Mouse (Mus musculus) C2C12 (cell line): ENCODE measurements around the gene Zscan5b. TPM values are rescaled to one million over a fixed set of nuclear protein-coding genes. Genes with fewer than 3 reads are reported as not detected.
A peak's percentile ranks its signal among the peaks of the same experiment; 100 is the strongest.

Source experiments
- H3K27me3 ChIP-seq: one replicate; pipeline ENCODE4 v1.6.1; 2011; ENCODE audit not compliant: control insufficient read depth, insufficient read depth, insufficient read length
- H3K36me3 ChIP-seq: one replicate; pipeline ENCODE4 v1.6.1; 2011; ENCODE audit not compliant: control insufficient read depth, insufficient read depth
- H3K4me3 ChIP-seq: one replicate; pipeline ENCODE4 v1.5.1; 2011; ENCODE audit warnings: mild to moderate bottlenecking, control low read depth; ENCODE audit not compliant: poor library complexity, insufficient read depth, severe bottlenecking
- H3K79me2 ChIP-seq: one replicate; pipeline ENCODE4 v1.6.1; 2011; ENCODE audit not compliant: control insufficient read depth, insufficient read depth
- H3K79me3 ChIP-seq: one replicate; pipeline ENCODE4 v1.6.1; 2011; ENCODE audit warnings: low read depth, control low read depth
- H3ac ChIP-seq: one replicate; pipeline ENCODE3; 2011; ENCODE audit warnings: low read depth; ENCODE audit not compliant: control insufficient read depth, insufficient read length
- CEBPB ChIP-seq: IDR thresholded peaks from one replicate; pipeline ENCODE4 v1.6.1; 2011; ENCODE audit warnings: low read depth, mild to moderate bottlenecking, control low read depth, moderate library complexity
- CTCF ChIP-seq: IDR thresholded peaks from one replicate; pipeline ENCODE4 v1.5.1; 2011; ENCODE audit not compliant: control insufficient read depth, insufficient read depth, insufficient read length
- FOSL1 ChIP-seq: IDR thresholded peaks from one replicate; pipeline ENCODE4 v1.8.0; 2011; ENCODE audit warnings: mild to moderate bottlenecking, low read length; ENCODE audit not compliant: poor library complexity, insufficient read depth, severe bottlenecking
- MAX ChIP-seq: IDR thresholded peaks from one replicate; pipeline ENCODE4 v1.6.1; 2011; ENCODE audit warnings: mild to moderate bottlenecking, control low read depth
- MYOD1 ChIP-seq: IDR thresholded peaks from one replicate; pipeline ENCODE4 v1.6.1; 2011; ENCODE audit warnings: low read depth; ENCODE audit not compliant: control insufficient read depth, insufficient read length
- MYOG ChIP-seq: IDR thresholded peaks from one replicate; pipeline ENCODE4 v1.6.1; 2011; ENCODE audit not compliant: control insufficient read depth, insufficient read length; ENCODE audit errors: extremely low read depth
- USF1 ChIP-seq: IDR thresholded peaks from one replicate; pipeline ENCODE4 v1.6.1; 2011; ENCODE audit warnings: low read depth, mild to moderate bottlenecking, control low read depth, moderate library complexity
- polyA plus RNA-seq: library from polyadenylated mRNA; unstranded; fragments of >200 nt; fragmentation: generic; extraction: Trizol; gene quantifications from one replicate; pipeline ENCODE4 v1.2.1, GENCODE M21; 2012; ENCODE audit warnings: missing spikeins

Zscan5b gene
- polyA plus RNA-seq, 1 experiment = not detected

DNA sequence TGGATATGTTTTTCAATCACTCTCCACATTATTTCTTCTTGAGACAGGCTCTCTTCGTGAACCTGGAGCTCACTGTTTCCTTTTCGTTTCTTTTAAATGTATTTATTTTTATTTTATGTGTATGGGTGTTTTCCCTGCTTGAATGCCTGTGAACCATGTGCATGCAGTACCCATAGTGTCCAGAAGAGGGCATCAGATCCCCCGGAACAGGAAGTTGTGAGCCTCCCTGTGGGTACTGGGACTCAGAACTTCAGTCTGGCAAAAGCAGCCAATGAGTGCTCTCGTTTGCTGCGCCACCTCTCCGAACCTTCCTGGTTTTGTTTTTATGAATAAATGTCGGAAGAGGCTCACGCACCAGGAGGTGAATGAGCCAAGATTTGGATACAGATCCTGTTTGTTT is 43.6 kb downstream of the Zscan5b start:
- Histone ChIP-seq H3K4me3 (no peak overlapping the region), H3K36me3 (no peaks in the 10 kb centered on the region)
- no peak for TF ChIP-seq FOSL1

DNA sequence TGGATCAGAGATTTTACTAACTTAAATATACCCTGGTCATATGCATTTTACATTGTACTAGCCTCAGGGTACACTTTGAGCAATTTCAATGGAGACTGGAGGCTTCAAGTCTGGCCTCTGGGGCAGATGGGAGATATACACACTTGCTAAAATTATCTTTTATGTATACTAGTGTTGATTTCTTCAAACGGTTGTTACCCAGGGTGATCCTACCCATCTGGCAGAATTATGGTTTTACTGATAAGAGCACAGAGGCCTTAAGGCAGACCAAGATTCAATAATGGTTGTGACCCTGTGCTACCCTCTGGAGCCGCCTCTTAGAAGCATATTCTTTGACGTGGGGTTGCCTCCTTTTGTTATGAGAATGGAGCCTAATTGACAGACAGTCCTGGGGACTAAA is 55.8 kb downstream of the Zscan5b start:
- no peaks in the 10 kb centered on the region for H3K79me3 ChIP-seq
- no peak overlapping the region for H3K4me3 ChIP-seq
- H3K36me3 ChIP-seq = no peaks in the 10 kb centered on the region
- H3K79me2 ChIP-seq = no peaks in the 10 kb centered on the region
- H3K27me3 ChIP-seq = peaks cover 18% of the 10 kb centered on the region
- TF ChIP-seq MAX = no peak
- no peak for TF ChIP-seq CTCF
- no peak for TF ChIP-seq CEBPB
- no peak for TF ChIP-seq USF1
- no peak for TF ChIP-seq MYOG
- TF ChIP-seq FOSL1 = no peak
- TF ChIP-seq MYOD1 = no peak
- H3ac ChIP-seq = no peak overlapping the region

More for the DNA sequence above, 43.6 kb downstream of the Zscan5b start:
- no peaks in the 10 kb centered on the region for H3K27me3 ChIP-seq
- H3K79me3 ChIP-seq = no peaks in the 10 kb centered on the region
- H3K79me2 ChIP-seq = no peaks in the 10 kb centered on the region
- H3ac ChIP-seq = no peak overlapping the region

DNA sequence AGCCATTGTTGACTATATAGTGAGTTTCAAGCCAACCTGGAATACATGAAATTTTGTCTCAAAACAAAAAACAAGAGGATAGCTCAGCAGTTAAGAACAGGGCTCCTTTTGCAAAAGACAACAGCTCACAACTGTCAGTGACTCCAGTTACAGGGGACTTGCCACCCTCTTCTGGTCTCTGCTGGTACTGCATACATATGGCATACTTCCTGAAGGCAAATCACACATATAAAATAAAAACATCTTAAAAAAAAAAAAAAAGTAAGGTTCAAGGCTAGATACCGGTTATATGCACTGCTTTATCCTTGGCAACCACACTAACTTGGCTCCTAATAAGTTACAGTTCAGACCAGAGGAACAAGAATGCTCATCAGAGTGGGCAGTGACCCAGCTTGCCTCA is 60.7 kb downstream of the Zscan5b start:
- H3K79me2 ChIP-seq = no peaks in the 10 kb centered on the region
- H3K27me3 ChIP-seq = peaks cover 8% of the 10 kb centered on the region
- H3K36me3 ChIP-seq = no peaks in the 10 kb centered on the region
- no peak overlapping the region for H3ac ChIP-seq
- TF ChIP-seq MYOG = no peak
- no peak for TF ChIP-seq CEBPB
- TF ChIP-seq USF1 = no peak
- TF ChIP-seq CTCF = no peak
- no peak for TF ChIP-seq MYOD1
- no peak for TF ChIP-seq MAX
- no peak for TF ChIP-seq FOSL1
- H3K79me3 ChIP-seq = no peaks in the 10 kb centered on the region
- H3K4me3 ChIP-seq = peak overlapping the region; percentile 32

DNA sequence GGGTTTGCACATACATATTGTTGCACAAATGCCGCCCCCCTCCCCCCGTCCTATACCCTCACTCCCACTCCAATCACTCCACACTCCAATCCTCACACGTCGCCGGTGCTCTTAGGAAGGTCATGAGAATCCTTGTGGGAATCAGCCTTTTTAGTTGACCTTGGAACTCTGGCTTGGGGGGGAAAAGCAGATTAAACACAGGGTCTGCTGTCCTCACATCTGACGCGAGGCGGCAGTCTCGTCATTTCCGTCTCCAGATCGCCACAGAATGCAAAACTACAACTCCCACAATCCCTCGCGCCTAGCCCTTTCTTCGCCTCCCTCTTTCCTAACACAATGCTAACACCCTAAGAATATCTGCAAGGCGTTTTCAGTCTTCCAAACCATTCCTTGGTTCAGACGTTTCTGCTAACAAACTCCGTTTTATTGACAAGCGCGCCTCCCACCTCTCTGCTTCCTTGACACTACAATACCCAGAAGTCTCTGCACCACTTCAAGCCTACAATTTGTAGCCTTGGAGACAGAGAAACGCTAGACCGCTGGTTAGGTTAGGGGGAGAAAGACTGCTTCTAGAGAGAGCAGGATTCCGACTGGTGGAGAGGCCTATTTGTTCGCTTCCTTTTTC is 61.5 kb downstream of the Zscan5b start:
- peak overlapping the region; percentile 74 for H3ac ChIP-seq
- no peaks in the 10 kb centered on the region for H3K79me3 ChIP-seq
- peaks cover 6% of the 10 kb centered on the region for H3K27me3 ChIP-seq
- H3K4me3 ChIP-seq = peak overlapping the region; percentile 32
- TF ChIP-seq CEBPB (no peak), MYOG (no peak), USF1 (no peak), MAX (no peak), CTCF (peak; percentile 35)
- no peaks in the 10 kb centered on the region for H3K36me3 ChIP-seq
- H3K79me2 ChIP-seq = no peaks in the 10 kb centered on the region

DNA sequence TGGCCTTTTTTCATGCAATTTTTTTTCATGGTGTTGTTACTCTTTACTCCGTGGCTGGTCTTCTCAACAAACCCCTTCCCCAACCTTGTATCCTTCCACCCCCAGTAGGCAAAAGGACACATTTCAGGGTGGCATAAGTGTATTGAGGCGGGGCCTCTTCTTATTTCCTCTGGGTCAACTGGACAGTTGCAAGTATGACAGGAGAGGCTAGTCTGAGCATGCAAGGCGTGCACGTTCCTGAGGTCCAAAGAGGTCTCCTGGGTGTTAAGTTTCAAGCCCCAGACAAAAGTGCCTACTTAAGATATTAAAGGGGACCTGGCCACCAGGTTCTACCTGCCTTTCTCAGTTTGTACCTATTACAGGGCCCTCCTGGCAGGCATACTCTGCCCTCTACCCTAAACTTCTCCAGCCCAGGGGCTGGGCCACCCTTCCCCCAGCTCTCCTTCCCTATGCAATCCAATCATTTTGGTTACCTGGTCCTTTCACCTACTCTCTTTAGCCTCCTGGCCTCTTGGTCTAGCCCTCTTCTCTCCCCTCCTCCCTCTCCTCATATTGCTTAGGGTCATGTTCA is 62.4 kb downstream of the Zscan5b start:
- H3K4me3 ChIP-seq = no peak overlapping the region
- no peak overlapping the region for H3ac ChIP-seq
- H3K79me3 ChIP-seq = no peaks in the 10 kb centered on the region
- no peaks in the 10 kb centered on the region for H3K36me3 ChIP-seq
- H3K79me2 ChIP-seq = no peaks in the 10 kb centered on the region
- no peaks in the 10 kb centered on the region for H3K27me3 ChIP-seq
- TF ChIP-seq MAX (no peak), MYOG (no peak), USF1 (no peak), CEBPB (no peak), CTCF (no peak), MYOD1 (no peak), FOSL1 (no peak)

DNA sequence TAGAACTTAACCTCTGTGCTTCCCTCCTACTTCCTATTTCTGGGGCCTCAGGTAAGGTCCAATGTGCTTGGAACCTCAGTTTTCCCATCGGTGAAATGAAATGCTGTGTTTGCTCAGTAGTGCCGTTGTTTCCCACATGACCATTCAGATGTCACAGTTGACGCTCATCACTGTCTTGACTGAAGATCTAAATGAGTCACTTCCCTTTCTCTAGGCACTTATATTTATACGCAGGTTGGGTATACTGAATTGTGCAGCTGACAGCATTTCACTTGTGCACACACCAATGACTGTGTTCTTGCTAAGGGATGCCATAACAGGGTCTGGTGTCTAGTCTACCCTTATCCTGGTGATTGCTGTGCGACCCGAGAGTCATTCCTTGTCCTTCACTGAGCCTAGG is 63.3 kb downstream of the Zscan5b start:
- no peaks in the 10 kb centered on the region for H3K27me3 ChIP-seq
- no peaks in the 10 kb centered on the region for H3K36me3 ChIP-seq
- no peaks in the 10 kb centered on the region for H3K79me2 ChIP-seq
- TF ChIP-seq CTCF (no peak), MYOG (no peak), CEBPB (no peak), MAX (no peak), FOSL1 (no peak), USF1 (no peak), MYOD1 (no peak)
- no peaks in the 10 kb centered on the region for H3K79me3 ChIP-seq
- no peak overlapping the region for H3ac ChIP-seq
- no peak overlapping the region for H3K4me3 ChIP-seq
